Mouse (Mus musculus): ENCODE data around the gene Map1s. TPM values are rescaled to one million over a fixed set of nuclear protein-coding genes. Genes with fewer than 3 reads are reported as not detected.
A peak's percentile ranks its signal among the peaks of the same experiment; 100 is the strongest.

Gene Map1s
- polyA plus RNA-seq, 1 experiment: 58.4 TPM

DNA sequence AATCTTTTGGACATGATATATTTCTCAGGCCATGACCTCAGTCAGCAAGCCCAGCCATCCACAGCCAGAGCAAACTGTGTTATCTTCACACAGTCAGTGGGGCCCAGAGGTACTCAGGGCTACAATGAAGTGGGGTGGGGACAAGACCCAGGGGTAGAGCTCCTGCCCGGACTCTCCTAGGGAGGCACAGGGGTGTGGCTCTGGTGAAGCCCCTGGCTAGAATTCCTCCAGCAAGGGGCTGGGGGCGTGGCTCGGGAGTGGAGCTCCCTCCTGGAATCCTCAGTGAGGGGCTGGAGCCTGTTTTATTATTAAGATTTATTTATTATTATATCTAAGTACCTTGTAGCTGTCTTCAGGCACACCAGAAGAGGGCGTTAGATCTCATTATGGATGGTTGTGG is 29.4 kb upstream of the Map1s start:
- no peak for DNase-seq
- Histone ChIP-seq H3K4me3 (replicated peaks; ENCODE audit: extremely low read depth, low read depth, low read length) (no peak overlapping the region), H3K4me1 (ENCODE audit: control insufficient read depth, insufficient read depth, low read length) (0 out of 2 replicates have a peak, but pooled peaks cover 2% of the 10 kb centered on the region)
- WGBS: 42% methylated on average over 4 of the region's 4 CpGs
- TF ChIP-seq CTCF (IDR thresholded peaks at IDR 0.05; ENCODE audit: insufficient read depth, low read length) (no peak), POLR2A (IDR thresholded peaks at IDR 0.05; ENCODE audit: borderline replicate concordance, extremely low read depth, low read depth, low read length) (no peak)

DNA sequence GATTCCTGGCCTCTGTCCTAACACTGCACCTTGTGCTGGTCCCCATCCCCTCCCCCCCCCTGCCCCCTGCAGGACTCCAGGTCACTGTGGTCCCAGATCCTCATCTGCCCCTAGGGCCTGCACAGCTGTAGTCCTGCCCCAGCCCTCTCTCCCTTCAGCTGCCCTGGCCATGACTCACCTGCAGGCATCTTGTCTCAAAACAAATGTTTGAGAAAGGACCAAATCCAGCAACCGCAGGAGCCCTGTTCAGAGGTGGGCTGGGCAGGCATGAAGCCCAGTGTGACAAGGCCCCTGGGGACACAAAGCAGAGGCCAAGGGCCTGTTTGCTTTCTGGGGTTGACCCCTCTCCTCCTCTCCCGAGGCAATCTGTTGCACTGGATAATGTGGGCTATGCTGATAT is 27.6 kb upstream of the Map1s start:
- DNase-seq: no peak
- Histone ChIP-seq H3K4me3 (replicated peaks; ENCODE audit: extremely low read depth, low read depth, low read length) (no peak overlapping the region), H3K4me1 (ENCODE audit: control insufficient read depth, insufficient read depth, low read length) (0 out of 2 replicates have a peak, but pooled peaks cover 2% of the 10 kb centered on the region)
- TF ChIP-seq CTCF (IDR thresholded peaks at IDR 0.05; ENCODE audit: insufficient read depth, low read length) (no peak), POLR2A (IDR thresholded peaks at IDR 0.05; ENCODE audit: borderline replicate concordance, extremely low read depth, low read depth, low read length) (no peak)
- 46% methylated on average over 2 of the region's 2 CpGs for WGBS

DNA sequence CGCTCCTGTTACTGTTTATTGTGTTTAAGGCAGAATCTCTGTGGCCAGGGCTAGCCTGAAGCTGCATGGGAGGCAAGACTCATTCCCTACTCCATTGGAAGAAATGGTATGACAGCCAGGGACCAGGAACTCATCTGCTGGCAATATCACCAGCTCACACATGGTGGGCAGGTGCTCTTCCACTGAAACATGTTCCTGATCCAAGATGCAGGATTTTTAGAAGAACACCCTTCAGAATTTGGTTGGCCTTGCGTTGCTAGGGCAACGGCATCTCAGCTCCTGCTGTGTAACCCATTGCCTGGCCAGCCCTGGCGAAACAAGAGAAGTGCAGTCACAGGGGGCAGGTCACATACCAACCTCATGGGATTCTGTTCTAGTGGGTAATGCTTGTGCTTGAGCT is 26.2 kb upstream of the Map1s start:
- Histone ChIP-seq H3K4me3 (replicated peaks; ENCODE audit: extremely low read depth, low read depth, low read length) (no peak overlapping the region), H3K4me1 (ENCODE audit: control insufficient read depth, insufficient read depth, low read length) (no peaks in the 10 kb centered on the region)
- DNase-seq: no peak
- TF ChIP-seq CTCF (IDR thresholded peaks at IDR 0.05; ENCODE audit: insufficient read depth, low read length) (no peak), POLR2A (IDR thresholded peaks at IDR 0.05; ENCODE audit: borderline replicate concordance, extremely low read depth, low read depth, low read length) (no peak)
- 51% methylated on average over 4 of the region's 4 CpGs for WGBS

DNA sequence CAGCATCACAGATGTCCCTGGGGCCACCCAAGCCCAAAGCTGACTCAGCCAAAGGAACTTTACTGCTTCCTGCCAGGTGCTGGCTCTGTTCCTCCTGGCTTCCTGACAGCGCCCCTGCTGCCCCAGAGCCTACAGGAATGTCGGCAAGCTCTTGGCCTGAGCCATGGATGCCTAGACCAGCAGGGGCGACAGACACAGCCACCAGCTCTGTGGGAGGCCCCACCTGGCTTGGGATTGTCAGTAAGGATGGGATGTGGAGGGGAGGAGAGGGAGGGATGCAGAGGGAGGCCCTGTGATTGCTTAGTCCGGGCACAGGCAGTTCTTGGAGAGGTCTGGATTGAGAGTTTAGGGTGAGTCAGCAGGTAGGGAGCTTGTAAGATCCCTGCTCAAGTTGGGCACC is 25.6 kb upstream of the Map1s start:
- no peaks in the 10 kb centered on the region for H3K4me1 ChIP-seq (ENCODE audit: control insufficient read depth, insufficient read depth, low read length)
- no peak overlapping the region for H3K4me3 ChIP-seq (replicated peaks; ENCODE audit: extremely low read depth, low read depth, low read length)
- TF ChIP-seq CTCF (IDR thresholded peaks at IDR 0.05; ENCODE audit: insufficient read depth, low read length) (no peak), POLR2A (IDR thresholded peaks at IDR 0.05; ENCODE audit: borderline replicate concordance, extremely low read depth, low read depth, low read length) (no peak)
- WGBS: 10% methylated on average over 4 of the region's 4 CpGs
- DNase-seq: no peak

DNA sequence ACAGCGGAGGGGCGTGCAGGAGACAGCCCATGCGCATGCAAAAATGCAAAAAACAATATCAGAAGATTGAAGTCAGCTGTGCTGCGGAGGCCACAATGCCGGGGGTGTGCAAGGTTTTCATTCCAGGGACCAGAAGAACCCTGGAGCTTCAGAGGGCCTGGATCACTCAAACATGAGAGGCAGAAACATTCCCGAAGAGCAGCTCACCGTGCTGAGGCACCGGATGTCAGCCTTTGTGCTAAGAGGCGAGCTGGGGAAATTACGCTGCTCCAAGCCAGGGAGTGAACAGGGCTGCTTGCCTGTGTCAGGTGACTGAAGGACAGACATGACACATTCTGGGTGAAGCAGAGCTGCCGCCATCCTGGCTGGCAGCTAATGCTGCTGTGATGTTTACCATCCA is 25.2 kb upstream of the Map1s start:
- TF ChIP-seq POLR2A (IDR thresholded peaks at IDR 0.05; ENCODE audit: borderline replicate concordance, extremely low read depth, low read depth, low read length): no peak
- TF ChIP-seq CTCF (IDR thresholded peaks at IDR 0.05; ENCODE audit: insufficient read depth, low read length): no peak
- no peak for DNase-seq
- no peak overlapping the region for H3K4me3 ChIP-seq (replicated peaks; ENCODE audit: extremely low read depth, low read depth, low read length)
- H3K4me1 ChIP-seq (ENCODE audit: control insufficient read depth, insufficient read depth, low read length): no peaks in the 10 kb centered on the region
- WGBS: 32% methylated on average over 11 of the region's 11 CpGs

DNA sequence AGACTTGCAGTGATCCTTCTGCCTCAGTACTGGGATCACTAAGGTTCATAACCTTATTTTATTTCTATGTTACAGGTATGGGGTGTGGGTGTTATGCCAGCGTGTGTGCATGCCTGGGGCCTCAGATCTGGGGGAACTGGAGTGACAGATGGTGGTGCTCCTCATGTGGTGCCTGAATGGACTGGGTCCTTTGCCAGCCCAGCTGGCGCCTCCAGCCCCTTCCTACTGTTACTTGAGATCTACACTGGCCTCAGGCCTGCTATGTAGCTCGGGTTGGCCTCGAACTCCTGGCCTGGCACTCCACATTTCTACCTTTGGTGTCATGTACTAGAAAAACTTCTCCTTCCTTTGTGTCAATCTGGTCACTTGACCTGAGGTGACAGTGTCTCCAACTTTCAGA is 21.5 kb upstream of the Map1s start:
- no peaks in the 10 kb centered on the region for H3K4me1 ChIP-seq (ENCODE audit: control insufficient read depth, insufficient read depth, low read length)
- 77% methylated on average over 4 of the region's 4 CpGs for WGBS
- H3K4me3 ChIP-seq (replicated peaks; ENCODE audit: extremely low read depth, low read depth, low read length): no peak overlapping the region
- DNase-seq: no peak
- no peak for TF ChIP-seq CTCF (IDR thresholded peaks at IDR 0.05; ENCODE audit: insufficient read depth, low read length)
- TF ChIP-seq POLR2A (IDR thresholded peaks at IDR 0.05; ENCODE audit: borderline replicate concordance, extremely low read depth, low read depth, low read length): no peak

DNA sequence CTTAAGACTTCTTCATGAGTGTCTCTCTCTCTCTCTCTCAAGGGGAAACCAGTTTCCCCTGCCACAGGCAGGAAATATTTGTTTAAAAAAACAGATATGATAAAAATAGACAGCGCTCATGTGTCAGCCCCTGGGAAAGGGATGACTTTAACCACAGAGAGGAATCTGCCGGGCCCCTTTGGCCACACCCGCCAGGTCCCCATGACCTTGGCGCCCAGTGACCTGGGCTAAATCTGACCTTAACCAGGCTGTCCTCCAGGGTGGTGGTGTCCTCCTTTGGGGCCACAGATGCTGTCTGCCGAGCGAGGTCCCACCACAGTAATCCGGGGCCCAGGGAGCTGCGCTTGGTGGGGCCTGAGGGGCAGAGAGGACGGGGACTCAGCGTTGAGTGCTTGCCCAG is 21.0 kb upstream of the Map1s start:
- DNase-seq: no peak
- Histone ChIP-seq H3K4me1 (ENCODE audit: control insufficient read depth, insufficient read depth, low read length) (no peaks in the 10 kb centered on the region), H3K4me3 (replicated peaks; ENCODE audit: extremely low read depth, low read depth, low read length) (no peak overlapping the region)
- TF ChIP-seq CTCF (IDR thresholded peaks at IDR 0.05; ENCODE audit: insufficient read depth, low read length) (no peak), POLR2A (IDR thresholded peaks at IDR 0.05; ENCODE audit: borderline replicate concordance, extremely low read depth, low read depth, low read length) (no peak)
- WGBS: 56% methylated on average over 10 of the region's 10 CpGs

DNA sequence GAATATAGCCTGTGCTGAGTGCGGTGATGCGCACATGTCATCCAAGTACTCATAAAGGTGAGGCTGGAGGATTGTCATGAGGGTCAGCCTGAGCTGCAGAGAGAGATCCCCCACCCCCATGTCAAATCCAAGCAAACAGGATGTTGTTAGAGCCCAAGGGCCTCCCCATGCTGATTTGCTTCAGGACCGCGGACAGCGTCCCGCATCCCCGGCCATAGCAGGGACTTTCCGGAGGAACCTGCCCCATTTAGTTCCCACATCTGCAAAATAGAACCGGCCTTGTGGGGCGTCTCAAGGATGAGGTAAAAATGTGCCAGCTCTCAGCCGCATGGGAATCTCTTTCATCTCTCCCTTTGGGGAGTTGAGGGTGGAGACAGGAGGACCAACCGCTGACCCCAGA is 20.1 kb upstream of the Map1s start:
- no peak overlapping the region for H3K4me3 ChIP-seq (replicated peaks; ENCODE audit: extremely low read depth, low read depth, low read length)
- WGBS: 16% methylated on average over 12 of the region's 12 CpGs
- TF ChIP-seq POLR2A (IDR thresholded peaks at IDR 0.05; ENCODE audit: borderline replicate concordance, extremely low read depth, low read depth, low read length) (no peak), CTCF (IDR thresholded peaks at IDR 0.05; ENCODE audit: insufficient read depth, low read length) (no peak)
- peak; percentile 10 for DNase-seq
- no peaks in the 10 kb centered on the region for H3K4me1 ChIP-seq (ENCODE audit: control insufficient read depth, insufficient read depth, low read length)

DNA sequence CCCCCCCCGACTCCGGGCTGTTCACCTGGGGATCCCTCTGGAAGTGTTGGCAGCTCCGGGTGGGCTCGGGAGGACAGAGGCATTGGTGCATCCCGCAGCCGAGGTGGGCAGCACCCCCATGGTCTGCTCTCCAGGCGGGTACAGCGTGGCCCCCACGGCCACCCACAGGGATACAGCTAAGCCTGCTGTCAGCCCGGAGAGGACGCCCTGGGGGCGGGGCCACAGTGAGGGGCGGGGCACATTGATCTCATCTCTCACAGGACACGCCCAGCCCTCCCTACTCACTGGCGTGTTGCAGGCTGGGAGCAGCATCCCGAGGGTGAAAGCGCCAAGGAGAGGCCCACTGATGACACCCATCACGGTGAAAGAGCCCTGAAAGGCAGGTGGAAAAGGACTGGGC is 18.1 kb upstream of the Map1s start:
- no peak for TF ChIP-seq POLR2A (IDR thresholded peaks at IDR 0.05; ENCODE audit: borderline replicate concordance, extremely low read depth, low read depth, low read length)
- TF ChIP-seq CTCF (IDR thresholded peaks at IDR 0.05; ENCODE audit: insufficient read depth, low read length): no peak
- H3K4me1 ChIP-seq (ENCODE audit: control insufficient read depth, insufficient read depth, low read length): no peaks in the 10 kb centered on the region
- 12% methylated on average over 18 of the region's 18 CpGs for WGBS
- no peak for DNase-seq
- H3K4me3 ChIP-seq (replicated peaks; ENCODE audit: extremely low read depth, low read depth, low read length): no peak overlapping the region

DNA sequence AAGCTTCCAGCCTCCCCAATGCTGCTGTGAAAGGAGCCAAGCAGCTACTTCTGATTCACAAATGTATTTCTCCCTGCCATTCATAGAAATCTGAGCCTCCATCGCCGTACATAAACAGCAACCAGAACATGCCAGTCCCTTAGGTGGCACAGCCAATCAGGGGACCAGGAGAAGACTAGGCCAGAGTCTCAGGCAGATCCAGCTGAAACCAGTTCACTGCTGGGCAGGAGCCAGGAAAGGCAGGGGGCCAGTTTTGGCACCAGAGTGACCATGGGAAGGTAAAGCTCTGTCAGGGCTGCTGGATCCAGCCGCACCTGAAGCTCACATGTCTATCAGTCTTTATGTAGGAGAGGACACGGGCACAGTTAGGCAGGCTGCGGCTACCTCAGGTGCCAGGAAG is 15.1 kb upstream of the Map1s start:
- DNase-seq: no peak
- 86% methylated on average over 5 of the region's 5 CpGs for WGBS
- TF ChIP-seq CTCF (IDR thresholded peaks at IDR 0.05; ENCODE audit: insufficient read depth, low read length): no peak
- no peak for TF ChIP-seq POLR2A (IDR thresholded peaks at IDR 0.05; ENCODE audit: borderline replicate concordance, extremely low read depth, low read depth, low read length)
- Histone ChIP-seq H3K4me3 (replicated peaks; ENCODE audit: extremely low read depth, low read depth, low read length) (no peak overlapping the region), H3K4me1 (ENCODE audit: control insufficient read depth, insufficient read depth, low read length) (no peaks in the 10 kb centered on the region)

Data from lung, adult 2 months (tissue).